Mouse (Mus musculus) adrenal gland, adult 18-20 months (tissue): ENCODE data around the gene Olfr763. TPM values are rescaled to one million over a fixed set of nuclear protein-coding genes. Genes with fewer than 3 reads are reported as not detected.
"Not testable (repeated sequence)": the region's sequence is repeated elsewhere in the genome, so short reads cannot be mapped to it uniquely, and the experiment has no call there.

Experiments
- DNase-seq, 2 experiments: peaks; one replicate each; pipeline ENCODE4 v3.0.0; 2021 to 2022; ENCODE audit warnings: low spot score in 2 of 2
- long read RNA-seq, 2 experiments: library from polyadenylated mRNA; stranded (forward); transcript quantifications; one replicate each; pipeline ENCODE4 v2.0.0; 2021
- total RNA-seq, 2 experiments: library from RNA; stranded (reverse); gene quantifications; 1 replicate in 1 of 2; 2 replicates in 1 of 2; pipeline ENCODE4 v1.2.3; 2021

Olfr763 gene
- not detected for total RNA-seq
- long read RNA-seq, experiment 1 = 0 reads
- long read RNA-seq, experiment 2 = 0 reads

DNA sequence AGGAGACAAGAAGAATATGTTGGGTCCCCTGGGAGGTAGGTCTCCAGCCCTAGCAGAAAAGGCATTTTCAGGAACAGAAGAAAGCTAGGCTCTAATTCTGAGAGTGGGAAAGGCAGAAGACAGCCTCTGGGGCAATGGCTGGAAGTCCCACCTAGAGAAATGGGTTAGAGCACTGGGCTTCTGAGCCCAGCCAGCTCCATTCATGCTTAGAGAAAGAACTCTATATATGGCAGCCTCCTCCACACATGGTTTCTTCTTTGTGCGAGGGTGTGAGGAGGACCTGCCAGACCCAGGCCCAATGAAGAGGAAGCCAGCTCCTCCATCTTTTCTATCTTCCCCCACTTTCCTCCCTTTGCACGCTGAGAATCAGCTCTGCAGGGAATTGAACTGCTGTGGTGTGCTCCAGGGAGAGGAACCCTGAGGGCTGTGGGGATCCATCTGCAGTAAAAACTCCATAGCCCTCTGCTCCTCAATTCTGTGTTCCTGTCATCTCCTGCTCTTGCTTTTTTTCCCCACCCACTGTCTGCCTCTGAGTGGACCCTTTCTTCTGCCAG lies at the start of gene Olfr763:
Olfr763 (plus strand) TSS at position 504 of the 554 bp plus-strand sequence.
- DNase-seq = no peak

DNA sequence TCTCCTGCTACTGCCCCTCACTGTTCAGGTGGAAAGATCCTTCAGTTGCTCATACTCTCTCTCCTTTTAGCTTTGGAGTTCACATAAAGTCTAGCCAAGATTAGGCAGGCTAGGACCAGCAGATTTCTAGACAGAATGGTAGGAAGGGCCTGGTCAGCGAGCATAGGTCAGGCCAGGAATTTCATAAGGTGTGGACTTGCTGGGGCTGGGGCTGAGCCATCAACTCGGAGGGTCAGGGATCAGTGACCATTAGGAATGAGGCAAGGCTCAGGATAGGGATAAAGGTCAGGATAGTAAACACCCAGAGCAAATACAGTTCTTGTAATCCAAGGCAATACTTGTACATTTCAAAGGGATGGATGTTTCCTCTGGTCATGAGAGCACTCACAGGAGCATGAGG lies 45.6 kb upstream of the Olfr763 start:
- no peak for DNase-seq

DNA sequence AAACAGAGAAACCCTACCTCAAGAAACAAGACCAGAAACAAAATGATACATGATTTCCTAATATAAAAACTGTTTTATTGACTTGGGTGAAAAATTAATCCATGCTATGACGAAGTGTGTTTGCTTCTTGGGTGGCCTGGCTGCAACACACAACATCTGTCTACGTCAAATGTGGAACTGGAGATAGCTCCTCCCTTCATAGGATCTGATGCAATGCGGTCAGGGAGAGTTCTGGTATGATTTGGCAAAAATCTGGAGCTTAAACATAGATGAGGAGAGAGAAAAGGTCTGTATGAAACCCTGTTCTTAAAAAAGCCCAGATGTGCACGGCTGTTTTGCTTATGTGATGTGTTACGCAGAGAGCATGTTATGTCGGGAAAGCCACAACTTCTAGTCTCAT lies 44.7 kb upstream of the Olfr763 start:
- DNase-seq = no peak

DNA sequence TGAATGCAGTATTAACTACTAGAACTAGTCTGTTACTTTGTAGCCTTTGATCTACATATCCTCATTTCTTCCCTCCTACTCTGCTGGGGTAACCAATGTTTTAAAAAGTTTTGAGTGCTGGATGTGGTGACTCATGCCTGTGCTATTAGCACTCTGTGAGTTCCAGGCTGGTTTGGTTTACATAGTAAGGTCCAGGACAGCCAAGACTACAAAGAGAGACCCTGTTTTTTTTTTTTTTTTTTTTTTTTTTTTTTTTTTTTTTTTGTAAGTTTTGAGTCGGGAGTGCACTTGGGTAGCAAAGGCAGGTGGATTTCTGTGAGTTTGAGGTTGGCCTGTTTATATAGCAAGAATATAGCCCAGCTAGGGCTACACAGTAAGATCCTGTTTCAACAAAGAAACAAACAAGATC lies 42.2 kb upstream of the Olfr763 start:
- no peak for DNase-seq

DNA sequence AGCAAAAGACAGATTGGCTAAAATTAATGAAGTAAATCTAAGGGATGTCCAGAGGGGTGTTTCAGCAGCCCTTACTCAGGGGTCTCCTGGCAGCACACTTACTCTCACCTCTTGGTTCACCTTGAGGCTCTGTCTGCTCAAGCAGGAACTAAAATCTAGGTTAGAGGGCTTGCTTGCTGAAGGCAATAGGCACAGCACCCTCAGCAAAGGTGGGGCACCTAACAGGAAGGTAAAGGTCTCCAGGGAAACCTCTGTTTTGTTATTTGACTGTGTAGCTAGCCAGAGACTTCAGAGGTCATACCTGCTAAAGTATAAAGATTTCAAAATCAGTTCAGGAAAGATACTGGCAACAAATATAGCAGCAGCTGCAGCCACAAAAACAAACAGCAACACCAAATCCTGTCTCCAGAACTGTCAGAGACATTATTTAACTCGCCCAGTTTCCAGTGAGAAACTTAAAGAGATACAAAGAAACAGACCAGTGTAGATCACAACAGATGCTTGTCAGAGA lies 39.8 kb upstream of the Olfr763 start:
- no peak for DNase-seq

DNA sequence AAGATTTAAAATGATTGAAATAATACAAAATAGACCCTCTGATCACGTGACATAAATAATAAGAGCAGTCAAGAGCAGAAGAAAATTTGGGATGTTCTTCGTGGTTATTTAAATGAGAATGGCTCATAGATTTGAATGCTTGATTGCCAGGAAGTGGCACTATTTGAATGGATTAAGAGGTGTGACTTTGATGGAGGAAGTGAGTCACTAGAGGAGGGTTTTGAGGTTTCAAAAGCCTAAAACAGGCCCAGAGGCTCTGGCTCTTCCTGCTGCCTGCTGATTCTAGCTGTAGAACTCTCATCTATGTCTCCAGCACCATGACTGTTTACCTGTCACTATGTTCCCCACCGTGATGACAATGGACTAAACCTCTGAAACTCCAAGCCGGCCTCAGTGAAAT lies 37.8 kb upstream of the Olfr763 start:
- DNase-seq = no peak

DNA sequence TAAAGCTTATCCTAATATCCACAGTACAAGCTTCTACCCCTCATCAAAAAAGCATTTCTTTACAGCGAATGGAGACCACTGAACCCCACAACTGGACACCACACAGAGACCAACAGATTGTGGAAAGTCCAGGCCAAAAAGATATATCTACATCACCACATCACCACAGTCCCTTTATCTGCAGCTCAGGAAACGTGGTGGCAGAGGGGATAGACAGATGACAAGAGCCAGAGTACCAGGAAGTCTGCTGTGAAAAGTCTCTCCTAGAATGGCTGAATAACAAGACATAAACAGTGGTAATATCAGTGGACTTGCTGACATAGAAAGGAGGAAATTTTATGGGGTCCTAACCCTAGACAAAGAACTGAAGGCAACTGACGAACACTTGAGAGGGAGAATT lies 34.2 kb upstream of the Olfr763 start:
- no peak for DNase-seq

DNA sequence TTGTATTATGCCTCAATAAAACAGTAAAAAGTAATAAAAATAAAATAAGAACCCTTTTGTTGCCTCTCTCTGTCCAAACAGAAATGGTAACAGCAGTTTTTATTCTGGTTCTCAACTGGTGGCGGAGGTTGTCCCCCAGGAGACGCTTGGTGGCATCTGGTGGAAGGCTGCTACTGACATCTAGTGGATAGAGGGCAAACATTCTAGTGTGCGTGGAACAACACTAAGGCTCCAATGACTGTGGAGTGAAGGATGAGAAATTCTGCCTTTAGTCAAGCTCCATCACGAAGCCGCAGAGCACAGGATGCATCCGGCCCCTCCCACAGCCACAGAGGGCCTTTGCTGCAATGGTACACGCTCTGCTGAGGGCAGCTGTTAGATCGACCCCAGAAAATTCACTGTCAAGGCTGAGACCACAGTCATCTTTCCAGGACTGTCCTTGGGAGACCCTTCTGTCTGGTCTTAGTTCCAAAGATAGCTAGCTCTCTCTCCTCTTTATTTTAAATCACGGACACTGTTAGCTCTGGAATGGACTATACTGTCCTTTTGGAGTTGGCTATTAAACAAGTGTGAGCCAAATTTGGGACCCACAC lies 33.0 kb upstream of the Olfr763 start:
- peak; percentile 21 to 24 for DNase-seq

DNA sequence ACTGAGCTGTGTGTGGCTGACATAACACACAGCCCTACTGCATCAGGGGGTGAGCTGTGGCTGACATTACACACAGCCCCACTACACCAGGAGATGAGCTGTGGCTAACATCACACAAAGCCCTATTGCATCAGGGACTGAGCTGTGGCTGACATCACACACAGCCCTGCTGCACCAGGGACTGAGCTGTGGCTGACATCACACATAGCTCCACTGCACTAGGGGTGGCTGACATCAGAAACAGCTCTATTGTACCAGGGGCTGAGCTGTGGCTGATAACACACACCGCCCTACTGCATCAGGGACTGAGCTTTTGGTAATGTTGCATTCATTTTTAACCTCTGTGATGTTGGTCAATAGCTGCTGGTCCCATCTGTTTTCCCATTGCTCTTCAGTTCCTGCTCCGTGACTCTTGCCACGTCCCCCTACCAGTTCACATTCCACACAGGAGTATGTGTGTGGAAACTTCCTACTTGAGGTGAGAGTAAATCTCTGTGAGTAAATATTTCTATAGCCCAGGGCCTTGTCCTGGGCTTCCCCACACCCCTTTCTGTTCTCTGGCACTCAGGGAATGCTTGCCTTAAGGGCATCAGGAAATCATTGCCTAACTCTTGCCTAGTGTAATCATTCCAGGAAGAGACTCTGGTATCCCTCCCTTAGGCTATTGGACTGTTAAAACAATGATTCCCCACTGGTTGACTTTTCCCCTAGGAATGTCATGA lies 29.8 kb upstream of the Olfr763 start:
- DNase-seq = no peak

DNA sequence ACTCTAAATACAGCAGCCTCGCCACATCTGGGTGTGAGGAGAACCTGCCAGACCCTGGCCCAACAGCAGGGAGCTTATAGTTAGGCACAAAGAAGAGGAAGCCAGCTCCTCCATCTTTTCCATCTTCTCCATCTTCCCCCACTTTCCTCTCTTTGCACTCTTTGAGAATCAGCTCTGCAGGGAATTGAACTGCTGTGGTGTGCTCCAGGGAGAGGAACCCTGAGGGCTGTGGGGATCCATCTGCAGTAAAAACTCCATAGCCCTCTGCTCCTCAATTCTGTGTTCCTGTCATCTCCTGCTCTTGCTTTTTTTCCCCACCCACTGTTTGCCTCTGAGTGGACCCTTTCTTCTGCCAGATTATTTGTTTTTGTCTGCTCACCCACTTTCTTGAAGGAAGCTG lies 21.5 kb upstream of the Olfr763 start, which contains the start of gene Olfr9:
Olfr9 (plus strand) TSS at position 301 of the 400 bp plus-strand sequence.
- not testable (repeated sequence) for DNase-seq

DNA sequence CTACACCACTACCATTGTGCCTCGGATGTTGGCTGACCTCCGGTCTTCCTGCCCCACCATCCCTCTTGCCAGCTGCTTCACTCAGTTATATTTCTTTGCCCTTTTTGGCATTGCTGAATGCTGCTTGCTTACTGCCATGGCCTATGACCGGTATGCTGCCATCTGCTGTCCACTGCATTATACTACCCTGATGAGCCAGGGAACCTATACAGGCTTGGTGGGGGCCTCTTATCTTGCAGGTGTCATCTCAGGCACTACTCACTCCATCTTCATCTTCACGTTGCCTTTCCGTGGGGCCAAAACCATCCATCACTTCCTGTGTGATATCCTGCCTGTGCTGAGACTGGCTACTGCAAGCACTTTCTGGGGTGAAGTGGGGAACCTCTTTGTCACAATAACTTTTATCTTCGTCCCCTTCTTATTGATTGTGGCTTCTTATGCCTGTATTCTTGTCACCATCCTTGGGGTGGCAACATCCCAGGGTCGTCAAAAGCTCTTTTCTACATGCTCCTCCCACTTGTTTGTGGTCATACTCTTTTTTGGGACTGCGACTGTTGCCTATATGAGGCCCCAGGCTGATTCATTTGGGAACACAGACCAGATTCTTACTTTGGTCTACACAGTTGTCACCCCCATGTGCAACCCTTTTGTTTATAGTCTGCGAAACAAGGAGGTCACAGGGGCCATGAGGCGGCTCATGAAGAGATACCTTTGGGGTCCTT lies 20.3 kb upstream of the Olfr763 start:
- not testable (repeated sequence) for DNase-seq

DNA sequence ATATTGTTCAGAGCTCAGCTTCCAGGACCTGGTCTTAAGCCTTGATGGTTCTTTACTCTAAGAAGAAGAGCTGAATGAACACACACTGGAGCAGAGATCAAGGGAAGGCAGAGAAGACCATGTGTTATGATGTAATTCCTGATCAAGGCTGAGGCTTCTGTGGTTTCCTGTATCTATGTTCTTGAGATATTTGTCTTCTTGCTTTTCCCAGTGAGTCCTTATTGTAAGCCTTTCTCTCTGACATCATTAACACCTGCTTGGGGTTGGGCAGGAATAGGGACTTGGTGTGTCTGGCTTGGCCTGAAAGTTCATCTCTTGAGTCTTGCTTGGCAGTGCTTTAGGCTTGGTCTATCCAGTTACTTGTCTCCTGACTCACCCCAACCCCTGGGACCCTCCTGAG lies 19.6 kb upstream of the Olfr763 start:
- DNase-seq = no peak

DNA sequence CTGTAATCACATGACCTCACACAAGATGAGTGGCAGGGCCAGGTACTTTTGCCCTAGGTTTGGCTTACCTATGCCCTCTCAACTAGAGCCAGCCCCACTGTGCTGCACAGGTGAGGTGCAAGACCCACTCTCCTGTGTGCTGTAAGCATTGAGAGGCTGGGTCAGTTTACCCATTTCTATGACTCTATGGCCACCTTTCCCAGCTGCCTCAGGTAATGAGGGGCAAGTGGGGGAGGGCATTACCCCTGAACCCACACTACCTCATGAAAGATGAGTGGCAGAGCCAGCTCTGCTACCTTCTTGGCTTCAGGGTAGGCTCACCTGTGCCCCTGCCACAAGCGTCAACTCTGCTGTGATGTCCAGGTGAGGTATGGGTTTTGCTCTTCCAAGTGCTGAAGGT lies 14.8 kb upstream of the Olfr763 start:
- DNase-seq = no peak

DNA sequence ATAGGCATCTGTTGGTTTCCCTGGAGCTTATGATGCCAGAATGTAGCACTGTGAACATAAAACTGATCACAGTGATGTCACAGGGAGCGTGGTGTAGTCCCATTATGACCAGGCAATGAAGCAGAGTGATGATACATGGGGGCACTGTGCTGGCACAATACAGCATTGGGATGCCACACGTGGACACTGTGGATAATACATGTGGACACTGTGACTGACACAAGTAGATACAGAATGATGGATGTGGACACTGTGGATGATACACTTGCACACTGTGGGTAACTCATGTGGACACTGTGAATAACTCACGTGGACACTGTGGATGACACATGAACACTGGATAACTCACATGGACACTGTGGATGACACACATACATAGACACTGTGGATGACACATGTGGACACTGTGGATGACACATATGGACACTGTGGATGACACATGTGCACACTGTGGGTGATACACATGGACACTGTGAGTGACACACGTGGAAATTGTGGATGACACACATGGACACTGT lies 14.0 kb upstream of the Olfr763 start:
- DNase-seq = no peak

DNA sequence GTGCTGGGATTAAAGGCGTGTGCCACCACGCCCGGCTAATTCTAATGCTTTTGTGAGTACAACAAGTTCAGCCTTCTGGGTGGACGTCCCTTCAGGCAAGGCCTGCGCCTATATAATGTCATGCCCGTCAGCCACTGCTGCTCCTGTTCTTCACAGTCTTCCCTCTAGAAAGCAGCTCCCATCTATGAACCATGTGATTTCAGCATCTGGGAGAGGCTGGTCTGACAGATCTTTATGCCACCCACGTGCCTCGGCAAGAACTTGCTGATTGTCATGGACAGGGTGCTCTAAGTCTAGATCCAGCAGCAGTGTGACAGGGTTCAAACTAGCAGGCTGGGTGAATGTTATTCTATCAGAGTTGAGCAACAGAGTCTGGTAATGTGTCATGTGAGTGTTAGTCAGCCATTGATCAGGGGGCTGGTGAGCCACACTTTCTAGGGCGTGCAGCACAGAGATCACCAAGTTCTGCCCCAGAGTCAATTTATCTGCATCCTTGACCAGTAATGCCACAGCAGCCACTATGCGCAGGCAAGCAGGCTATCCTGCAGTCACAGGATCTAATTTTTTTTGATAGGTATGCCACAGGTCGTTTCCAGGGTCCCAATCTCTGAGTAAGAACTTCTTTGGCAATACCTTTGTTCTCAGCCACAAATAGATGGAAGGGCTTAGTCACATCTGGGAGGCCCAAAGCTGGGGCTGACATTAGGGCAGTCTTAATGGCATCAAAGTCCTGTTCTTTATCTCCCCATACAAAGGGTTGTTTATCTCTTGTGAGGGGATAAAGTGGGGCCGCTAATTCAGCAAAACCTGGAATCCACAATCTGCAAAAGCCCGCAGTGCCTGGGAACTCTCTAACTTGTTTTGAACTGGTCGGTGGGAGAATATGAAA lies 6.3 kb upstream of the Olfr763 start:
- no peak for DNase-seq

DNA sequence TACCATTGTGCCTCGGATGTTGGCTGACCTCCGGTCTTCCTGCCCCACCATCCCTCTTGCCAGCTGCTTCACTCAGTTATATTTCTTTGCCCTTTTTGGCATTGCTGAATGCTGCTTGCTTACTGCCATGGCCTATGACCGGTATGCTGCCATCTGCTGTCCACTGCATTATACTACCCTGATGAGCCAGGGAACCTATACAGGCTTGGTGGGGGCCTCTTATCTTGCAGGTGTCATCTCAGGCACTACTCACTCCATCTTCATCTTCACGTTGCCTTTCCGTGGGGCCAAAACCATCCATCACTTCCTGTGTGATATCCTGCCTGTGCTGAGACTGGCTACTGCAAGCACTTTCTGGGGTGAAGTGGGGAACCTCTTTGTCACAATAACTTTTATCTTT lies 920 bp downstream of the Olfr763 start:
- DNase-seq = not testable (repeated sequence)

DNA sequence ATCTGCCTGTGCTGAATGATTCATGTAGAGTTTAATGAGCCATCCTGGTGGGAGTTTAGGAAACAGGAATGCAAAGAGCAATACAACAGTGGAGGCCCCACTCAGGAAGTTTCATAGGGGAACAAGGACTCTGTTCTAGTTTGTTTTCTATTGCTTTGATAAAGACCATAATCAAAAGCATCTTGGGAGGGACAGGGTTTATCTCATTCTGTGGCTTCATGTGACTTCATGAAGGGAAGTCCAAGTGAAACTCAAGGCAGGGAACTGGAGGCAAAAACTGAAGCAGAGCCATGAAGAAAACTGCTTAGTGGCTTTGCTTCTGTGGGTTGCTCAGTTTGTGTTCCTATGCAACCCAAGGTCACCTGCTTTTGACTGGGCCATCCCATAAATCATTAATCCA lies 3.9 kb downstream of the Olfr763 start:
- no peak for DNase-seq

DNA sequence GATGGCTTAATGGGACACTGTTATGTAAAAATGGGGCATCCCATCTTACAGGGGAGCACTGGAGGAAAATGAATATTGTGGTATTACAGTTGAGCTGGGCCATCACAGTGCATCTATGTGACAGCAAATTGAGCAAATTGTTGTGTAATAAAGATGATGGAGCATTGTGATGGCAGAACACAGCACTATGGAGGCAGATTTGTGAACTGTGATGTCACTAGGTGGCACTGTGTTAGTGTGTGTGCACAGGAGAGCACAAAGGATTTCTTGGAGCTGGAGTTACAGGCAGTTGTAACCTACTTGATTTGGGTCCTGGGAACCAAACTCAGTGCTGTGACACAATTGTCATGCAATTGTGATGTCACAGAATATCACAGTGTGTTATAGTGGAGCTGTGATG lies 12.7 kb downstream of the Olfr763 start:
- no peak for DNase-seq

DNA sequence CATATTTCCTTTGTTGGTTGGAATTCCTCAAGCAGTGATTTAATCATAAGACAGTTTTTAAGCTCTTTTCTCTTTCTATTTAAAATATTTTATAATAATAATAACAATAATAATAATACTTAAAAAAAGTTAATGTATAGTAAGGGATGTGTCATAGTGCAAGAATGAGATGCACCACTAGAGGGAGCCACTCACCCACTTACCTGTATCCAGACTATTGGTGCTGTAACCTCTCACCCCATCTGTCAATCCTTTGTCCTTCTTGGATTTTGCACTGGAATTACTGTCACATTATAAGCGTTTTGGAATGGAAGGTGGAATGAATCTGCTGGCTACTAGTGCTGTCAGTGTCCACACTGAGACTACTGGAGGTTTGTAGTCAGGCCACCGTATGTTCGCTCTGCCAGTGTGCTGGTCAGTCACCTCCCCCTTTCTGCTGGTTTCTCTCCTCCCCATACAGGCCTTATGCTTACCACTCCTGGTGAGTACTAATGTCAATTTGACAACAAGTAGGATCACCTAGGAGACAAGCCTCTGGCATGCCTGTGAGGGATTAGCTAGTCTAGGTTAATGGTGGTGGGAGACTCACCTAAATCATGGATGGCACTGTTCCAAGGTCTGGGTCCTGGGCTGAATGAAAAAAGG lies 15.5 kb downstream of the Olfr763 start:
- peak; percentile 24 to 27 for DNase-seq

DNA sequence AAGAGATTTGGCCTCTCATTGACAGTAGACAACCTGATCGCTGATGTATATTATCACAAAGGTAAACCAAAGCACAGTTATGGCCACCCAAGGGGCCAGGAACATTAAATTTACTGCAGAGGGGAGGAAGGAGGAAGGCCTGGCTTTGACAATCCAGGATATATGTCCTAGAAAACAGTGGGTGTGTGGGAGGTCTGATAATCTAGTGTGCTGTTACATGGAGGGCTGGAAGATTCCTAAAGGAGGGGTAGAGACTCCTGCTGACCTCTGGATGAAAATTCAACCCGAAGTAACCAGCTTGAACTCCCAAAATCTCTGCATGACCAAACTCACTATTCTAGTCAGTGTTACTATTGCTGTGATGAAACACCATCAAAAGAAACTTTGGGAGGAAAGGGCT lies 17.8 kb downstream of the Olfr763 start:
- no peak for DNase-seq
